Mouse (Mus musculus) inflammation-experienced regulatory T-cells, adult 6 months (primary cell): ENCODE data around the gene Cacna2d3. TPM values are rescaled to one million over a fixed set of nuclear protein-coding genes. Genes with fewer than 3 reads are reported as not detected.

Experiments
- ATAC-seq: one replicate; pipeline ENCODE4 v1.8.0; 2017
- polyA plus RNA-seq, 3 experiments: library from polyadenylated mRNA; unstranded; fragments of 100-300 nt; shearing (Covaris generic); gene quantifications; one replicate each; pipeline ENCODE4 v1.2.1; 2017

Gene Cacna2d3
- polyA plus RNA-seq = under 1 TPM in 1 of 3 experiments, not detected in 2; 0.27 TPM

DNA sequence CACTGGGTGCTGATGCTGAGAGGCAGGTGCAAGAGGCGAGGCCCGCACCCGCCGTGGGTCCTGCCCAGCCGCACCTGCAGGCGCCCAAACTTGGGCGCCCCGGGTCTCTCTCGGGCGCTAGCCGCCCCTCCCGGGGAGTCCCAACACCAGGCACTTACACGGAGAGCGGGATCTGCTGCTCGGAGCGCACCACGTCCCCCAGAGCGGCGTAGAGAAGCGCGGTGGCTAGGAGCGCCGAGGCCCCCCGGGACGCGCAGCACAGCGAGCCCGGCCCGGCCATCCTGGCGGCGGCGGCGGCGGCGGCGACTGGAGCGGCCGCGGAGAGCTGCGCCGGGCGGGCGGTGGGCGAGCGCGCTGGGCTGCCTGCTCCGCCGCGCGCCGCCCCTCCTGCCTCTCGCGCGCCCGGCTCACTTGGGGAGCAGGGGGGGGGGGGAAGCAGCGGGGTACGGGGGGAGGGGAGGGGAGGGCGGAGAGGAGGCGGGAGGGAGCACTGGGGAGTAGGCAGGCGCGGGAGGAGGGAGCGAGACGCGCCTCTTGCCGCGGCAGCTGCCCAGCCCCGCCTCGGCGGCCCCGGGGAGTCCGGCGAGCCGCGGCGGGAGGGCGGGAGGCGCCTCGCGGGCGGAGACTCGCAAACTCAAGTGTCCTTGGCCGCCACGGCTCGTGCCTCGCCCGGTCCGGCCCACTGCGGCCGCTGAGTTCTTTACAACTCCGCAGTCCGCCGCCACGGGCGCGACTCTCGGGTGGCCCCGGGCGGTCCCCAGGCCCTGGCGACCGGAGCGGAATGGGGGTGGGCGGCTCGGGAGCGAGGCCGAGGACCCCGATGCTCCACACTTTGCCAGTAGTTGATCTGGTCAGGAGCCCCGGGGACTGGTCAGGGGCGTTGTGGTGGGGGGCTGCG lies at the start of gene Cacna2d3:
Cacna2d3 (minus strand) TSS at position 377 of the 898 bp plus-strand sequence.
- ATAC-seq = no peak

DNA sequence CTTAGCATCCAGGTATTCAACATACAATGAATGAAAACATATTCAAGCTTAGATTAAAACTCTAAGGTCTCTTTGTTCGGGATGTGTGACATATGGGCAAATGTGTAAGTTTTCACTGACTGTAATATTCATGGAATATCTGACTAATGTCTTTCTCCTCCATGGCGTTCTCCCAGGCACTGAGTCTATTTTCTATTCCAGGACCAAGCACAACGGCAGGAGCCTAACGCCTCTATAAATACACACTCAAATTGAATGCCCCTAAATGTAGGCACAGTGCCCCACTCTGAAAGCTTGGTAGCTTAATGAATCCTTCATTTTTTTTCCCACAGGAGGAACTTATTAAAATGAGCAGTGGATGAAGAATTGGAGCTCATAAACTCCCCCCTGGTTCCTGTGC lies 47.8 kb upstream of the Cacna2d3 start:
- ATAC-seq = no peak

DNA sequence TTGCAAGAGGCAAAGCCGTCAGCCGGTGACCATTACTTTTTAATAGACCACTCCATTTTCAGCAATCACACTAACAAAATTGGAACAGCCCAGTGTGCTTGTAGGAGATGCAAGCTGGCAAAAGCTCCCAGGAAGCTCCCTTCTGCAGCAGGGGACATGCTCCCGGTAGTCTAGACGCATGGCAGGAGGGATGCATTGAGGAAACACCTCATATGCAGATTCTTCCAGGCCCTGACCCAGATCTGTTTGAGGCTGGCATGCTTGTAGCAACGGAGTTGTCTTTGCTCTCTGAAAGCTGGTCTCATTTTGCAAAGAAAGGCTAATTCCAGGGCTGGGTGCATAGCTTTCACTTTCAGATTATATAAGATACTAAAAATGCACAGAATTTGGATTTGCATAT lies 31.2 kb upstream of the Cacna2d3 start:
- ATAC-seq = no peak

DNA sequence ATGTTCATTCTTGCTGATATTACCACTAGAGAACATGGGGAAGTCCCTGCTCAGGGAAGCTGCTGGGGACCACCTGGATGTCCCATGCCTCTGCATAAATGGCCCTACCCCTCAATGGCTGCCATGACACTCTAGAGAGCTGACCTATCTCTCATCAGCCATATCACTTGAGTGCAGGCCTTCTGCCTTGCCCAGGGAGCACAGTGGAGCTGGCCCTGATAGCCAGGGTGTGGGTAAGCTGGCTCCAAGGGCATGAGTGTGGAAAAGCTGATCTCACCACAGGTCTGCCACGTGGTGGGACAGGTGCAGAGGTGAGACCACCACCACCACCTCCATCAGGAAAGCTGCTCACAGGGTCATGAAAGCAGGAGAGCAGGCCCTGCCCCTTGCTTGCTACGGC lies 17.1 kb upstream of the Cacna2d3 start:
- ATAC-seq = no peak

DNA sequence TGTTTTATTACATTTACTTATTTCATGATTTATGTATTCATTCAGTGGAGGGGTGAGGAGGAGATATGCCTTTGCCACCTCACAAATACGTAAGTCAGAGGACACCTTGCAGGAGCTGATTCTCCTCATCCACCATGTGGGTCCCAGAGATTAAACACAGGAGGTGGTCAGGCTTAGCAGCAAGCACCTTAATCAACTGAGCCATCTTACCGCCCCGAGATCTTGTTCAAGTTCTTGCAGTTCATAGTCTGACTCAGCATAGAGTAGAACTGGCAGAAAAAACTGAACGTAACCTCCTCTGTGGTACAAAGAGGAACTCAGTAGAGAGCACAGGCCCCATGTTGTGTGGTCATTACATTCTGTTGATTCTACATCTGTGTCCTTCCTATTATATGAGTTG lies 8.6 kb upstream of the Cacna2d3 start:
- ATAC-seq = no peak

DNA sequence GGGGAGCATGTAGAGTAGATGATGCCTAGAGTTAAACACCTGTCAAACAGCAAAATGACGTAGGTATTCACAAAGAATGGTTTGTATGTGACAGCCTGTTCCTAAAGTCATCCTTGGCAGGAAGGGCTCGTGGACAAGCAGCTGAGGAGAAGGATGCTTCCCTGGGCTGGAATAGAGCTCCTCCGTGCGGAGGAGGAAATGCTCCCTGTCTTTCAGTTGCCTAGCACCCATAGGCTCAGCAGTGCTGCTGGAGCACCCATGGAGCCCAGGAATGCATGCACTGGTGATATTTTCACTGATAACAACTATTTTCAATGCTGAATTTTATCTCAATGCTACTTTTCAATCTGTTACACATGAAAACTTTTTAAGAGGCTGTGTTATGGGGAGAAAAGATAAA lies 7.3 kb upstream of the Cacna2d3 start:
- no peak for ATAC-seq

DNA sequence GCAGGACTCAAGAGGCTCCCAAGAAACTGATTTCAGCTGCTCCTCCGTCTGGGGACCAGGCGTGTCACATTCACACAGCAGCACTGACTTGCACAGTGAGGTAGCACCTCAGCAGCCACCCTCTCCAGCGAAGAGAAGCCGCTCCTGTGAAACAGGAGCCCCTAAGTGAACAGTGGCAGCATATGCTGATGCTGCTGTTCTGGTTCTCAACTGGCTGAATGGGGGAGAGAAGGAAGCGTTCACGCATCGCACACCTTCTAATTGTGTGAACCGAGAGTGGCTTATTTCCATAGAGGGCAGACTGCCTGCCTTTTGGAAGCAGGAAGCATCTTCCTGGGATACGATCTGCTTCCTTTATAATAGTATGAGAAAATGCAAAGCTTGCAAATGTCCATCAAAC lies 5.9 kb upstream of the Cacna2d3 start:
- ATAC-seq = no peak

DNA sequence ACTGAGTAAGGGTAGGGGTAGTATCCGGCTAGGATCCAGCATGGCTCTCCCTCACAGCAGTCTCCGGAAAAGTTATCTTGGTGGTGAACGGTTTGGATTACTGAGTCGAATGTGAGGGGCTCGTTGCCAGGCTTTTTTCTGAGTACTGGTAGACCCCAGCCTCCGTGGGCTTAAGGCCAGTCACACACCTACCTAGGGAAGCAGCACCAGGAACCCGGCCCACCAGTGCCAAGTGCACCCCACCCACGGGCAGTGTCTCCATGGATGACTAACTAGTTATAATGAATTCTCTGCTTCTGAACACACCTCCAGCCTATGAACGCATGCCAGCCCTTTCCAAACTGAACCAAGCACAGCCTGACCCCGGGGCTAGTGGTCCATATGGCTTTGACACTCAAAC lies 1.6 kb upstream of the Cacna2d3 start:
- no peak for ATAC-seq

DNA sequence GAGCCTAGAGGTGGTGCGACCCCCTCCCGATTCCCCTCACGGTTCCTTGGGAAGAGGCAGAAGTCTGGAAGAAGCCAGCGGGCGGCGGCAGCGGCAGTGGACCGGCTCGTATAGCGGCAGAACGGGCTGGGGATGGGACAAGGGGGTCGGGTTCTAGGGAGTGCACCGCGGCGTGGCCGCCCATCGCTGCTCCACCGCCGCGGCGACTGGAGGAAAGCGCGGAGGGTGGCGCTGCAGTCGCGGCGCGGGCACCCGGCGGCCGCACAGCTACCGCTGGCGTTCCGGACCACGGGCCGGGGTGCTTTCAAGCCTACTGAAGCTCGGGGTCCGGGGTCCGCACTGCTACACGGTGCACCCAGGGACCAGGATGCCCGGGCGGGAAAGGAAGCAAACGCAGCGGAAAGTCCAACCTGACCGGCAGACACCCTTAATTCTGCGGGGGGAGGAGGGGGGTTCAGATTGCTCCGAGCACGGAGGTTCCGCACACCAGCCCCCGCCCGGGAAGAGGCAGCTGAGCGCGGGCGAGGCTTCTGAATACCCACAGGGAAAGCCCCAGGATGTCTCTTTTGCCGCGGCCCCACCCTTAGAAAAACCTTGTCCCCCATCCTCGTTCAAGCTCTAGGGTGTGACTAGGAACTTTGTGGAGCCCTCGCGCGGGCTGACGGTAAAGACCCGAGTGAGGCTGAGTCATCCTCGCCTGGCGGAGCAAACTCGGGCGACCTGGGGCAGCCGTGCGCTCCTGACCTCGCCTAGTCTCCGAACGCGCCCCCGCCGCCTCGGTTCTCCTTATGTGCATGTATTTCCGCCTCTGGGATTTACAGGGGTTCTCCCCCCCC lies 940 bp upstream of the Cacna2d3 start:
- ATAC-seq = no peak

DNA sequence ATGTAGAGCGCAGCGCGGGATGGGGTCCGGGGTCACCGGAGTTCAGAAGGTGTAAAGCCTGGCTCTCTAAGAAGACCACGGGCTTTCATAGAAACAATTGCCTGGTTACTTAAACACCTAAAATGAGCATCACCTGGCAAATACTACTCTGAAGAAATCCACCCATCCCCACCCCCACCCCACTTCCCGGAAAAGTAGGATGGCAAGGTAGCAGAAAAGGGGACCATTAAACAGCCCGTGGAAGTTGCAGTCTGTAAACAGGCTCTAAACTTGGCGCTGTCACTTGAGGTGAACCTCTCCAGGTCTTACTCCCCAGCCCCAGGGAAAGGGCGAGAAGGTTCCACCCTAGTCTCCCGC lies 555 bp downstream of the Cacna2d3 start:
- ATAC-seq = no peak

DNA sequence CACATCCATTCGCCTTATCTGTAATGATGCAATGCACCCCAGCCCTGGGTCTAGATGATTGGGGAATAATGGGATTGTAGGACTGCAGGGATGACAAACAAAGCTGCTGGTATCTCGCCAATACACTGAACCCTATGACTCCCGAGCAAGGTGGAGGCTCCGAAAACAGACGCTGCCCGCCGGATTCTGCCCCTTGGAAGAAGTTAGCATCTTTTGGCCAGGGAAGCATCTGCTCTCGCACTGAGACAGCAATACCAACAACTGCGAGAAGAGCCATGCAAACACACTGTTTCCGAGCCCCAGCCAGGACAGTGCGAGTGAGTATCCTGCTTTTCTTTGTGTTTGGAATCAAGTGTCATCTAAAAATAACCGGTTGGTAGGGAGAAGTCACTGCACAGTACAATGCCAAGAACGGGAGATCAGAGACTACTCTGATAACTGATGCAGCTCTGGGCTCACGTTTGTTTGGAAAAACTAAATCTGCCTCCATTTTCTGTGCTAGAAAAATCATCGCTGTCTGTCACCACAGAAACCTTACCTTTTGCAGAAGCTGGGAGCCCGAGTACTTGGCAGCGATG lies 1.2 kb downstream of the Cacna2d3 start:
- no peak for ATAC-seq

DNA sequence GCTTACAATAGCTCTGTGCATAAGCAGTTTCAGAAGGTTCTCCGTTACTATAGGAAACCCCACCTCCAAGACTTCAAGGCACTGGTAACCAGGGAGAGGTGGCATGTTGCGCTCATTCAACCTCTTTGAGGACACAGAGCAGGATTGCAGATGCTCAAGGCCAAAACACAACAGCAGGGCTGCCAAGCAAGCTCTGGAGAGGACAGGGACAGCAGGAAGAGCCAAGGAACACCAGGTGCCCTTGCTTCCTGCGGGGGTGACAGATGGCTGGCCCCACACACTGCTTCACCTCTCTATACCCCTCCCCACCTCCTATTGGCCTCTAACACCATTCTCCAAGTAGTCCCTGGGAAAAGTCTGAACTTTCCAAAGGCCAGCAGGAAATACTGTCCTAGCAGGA lies 9.0 kb downstream of the Cacna2d3 start:
- ATAC-seq = no peak

DNA sequence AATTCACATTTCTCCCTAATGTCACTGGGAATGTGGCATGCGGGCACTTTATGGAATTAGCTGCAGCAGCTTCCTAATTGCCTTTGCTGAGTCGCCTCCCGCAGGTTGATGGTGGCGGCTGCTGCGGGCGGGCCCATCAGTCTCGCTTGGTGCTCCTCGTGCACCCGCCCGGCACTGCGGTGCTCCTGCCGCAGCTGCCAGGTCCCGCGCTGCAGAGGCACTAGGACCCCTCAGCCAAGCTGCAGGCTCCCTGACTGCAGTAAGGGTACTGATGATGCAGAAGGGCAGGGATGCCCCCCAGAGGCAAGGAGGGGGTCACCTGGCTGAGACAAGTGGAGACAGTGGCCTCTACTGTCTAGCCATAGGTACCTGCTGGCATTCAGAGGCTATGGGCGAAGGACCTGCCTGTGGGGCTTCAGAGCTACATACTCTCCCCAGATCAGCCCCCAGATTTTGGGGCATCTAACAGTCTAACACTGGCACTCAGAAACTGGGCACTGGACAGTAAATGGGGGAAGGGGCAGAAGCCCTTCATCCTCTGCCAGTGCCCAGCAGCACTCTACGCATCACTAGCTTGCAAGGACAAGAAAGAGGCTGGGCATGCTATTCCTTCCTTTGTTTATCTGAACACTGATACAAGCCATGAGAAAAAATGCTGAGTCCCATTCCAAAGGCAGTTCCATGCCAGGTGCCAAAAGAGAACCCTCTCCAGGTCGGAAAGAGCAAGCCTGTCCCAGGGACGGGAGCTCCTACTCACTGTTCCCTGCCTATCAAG lies 13.9 kb downstream of the Cacna2d3 start:
- ATAC-seq = no peak

DNA sequence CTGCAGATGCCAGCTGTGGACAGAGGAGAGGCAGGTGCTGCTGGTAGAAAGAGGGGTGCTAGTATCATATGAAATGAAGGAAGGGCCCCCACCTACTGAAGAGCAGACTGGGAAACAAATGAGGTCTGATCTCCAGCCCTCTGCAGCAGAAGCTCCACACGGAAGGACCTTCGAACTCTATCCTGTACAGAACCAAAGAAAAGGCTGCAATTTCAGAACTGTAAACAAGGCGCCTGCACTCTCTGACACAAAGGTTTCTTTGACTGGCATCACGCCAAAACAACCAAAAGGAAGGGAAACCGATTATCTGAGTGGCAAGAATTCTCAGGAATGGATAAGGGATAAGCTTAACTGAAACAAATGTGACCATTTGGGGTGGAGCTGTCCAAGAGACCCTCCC lies 18.9 kb downstream of the Cacna2d3 start:
- ATAC-seq = no peak

DNA sequence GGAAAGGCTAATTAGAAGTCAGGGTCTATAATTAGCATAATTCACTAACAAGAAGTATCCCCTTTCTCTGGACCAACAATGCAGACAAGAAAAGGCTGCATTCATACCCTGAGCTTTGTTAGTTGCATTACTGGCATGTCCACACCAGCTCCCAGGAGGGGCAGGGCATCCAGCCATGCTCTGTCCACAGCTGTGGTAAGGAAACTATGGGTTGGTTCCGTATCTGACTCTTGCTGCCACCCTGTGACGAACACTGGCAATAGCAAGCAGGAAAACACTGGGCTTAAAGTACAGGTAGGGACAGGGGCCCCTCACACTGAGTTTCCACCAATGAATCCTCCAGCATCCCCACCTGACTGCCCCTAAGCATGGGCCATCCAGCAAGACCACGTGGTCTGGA lies 25.5 kb downstream of the Cacna2d3 start:
- no peak for ATAC-seq

DNA sequence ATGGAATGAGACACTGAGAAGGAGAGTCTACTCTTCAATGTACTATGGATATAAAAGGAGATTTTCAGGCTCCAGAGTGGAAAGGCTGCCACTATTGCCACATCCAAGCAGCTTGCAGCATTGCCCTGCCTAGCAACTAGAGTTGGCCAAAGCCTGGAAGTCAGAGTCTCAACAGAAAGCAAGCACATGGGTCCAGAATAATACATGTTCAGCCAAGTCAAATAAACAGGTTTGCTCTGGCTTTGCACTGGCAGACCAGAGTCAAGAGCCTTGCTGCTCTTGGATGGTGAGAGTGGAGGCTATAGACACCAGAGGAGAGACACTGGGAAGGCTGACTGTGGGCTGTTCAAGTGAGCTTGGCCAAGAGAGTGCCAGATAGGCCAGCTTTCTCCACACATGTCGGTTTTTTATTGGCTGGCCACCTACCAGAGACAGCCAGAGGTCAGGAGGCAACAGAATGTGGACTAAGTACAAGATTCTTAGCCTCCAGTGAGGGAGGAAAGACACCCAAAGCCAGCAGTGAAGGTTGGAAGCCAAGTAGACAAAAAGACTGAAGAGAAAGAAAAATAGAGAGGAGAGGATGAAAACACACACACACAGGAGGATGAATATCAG lies 49.1 kb downstream of the Cacna2d3 start:
- no peak for ATAC-seq

DNA sequence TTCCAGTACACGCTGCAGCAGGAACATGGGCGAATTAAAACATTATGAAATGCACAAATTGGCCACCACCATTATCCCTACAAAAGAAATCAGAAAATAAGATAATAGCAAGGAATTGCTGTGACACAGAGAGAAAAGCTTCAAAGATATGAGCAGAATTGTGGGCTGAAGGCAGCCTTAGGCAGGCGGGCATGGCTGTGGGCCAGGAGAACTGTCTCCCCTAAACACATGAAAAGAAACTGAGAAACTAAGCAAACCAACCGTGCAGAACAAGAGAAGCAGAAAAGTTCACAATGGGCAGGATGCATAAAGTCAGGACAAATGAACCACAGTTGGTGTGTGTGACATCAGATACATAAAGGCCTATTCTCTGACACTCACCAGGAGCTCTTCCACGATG lies 51.8 kb downstream of the Cacna2d3 start:
- no peak for ATAC-seq

DNA sequence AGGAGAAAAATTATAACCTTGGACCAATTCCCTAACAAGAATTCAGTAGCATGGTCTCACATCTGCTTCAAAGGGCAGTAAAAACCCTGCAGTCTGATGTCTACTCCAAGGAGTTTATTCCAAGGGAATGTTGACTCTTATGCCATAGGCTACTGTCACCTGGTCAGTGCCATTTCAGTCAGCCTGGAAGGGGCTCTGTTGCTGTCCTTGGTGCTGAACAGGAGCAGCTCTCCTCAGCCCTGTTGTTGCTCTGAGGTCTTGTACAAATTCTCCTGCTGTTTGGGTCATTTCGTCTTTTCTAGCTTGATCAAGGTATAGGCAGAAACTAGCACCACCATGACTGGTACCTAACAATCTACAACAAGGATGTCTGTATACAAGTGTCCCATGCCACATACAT lies 64.7 kb downstream of the Cacna2d3 start:
- no peak for ATAC-seq

DNA sequence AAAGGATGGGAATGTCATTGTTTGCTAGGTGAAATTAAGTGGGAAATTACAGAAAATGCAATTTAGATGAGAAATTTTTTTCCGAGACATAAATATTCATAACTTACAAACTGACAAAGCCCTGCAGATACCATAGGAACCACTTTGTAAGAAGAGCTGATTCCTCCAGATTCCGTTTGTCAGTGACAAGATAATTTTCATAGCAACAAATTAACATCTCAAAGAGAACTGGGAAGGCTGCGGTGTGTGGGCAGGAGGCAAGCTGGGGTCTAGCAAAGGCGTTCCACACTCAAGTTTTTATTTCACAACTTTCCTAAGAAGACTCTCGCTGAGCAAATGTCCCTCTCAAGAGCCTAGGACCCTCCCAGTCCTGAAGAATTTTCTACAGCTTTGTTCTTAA lies 71.1 kb downstream of the Cacna2d3 start:
- no peak for ATAC-seq

DNA sequence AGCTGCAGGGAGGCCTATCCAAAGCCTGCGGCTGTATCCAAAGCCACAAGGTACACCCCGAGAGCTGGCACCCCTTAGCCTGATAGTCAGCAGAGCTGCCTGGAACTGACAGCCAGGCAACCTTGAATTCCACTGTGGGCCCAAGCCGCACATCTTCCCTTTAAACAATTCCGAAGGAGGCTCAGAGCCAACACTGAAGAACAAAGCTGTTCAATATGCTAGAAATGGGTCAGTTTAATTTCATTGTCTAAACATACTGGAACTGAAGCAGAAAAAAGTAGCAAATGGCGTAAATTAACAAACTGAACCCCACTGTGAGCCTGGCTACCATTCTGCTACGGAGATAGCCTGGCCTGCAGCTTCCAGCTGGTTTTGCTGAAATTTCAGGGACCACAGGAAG lies 72.9 kb downstream of the Cacna2d3 start:
- ATAC-seq = no peak

DNA sequence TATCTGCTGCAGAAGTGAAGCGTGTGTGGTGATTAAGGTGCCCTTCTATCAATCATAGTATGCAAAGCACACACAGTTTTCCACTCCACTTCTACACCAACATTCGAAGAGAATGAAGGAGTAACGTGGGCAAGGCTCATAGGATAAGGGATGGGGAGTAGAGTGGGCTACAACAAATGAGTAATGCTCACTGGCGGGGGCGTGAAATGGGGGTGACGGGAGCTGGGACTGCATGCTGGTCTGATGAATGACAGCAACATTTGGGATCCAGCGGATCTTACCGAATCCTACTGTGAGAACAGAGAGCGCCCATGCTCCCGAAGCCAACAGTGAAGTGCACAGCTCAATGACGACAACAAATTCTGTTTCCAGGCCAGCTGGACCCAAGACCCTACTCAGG lies 76.2 kb downstream of the Cacna2d3 start:
- no peak for ATAC-seq

DNA sequence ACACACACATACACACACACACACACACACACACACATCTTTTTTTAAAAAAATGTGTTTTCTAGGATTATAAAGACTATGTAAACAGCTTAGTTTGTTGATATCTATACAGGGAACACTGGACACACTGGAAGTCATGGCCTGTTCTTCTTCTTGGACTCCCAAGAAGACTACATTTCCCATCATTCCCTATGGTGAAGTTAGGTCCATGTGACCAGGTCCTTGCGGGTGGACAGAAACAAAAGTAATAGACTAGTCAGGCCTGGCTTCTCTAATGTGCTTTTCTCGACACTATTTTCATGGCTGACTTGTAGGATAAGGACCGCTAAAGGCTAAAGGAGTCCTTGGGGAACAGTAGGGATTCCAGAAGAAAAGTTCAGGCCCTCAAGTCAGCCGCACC lies 78.4 kb downstream of the Cacna2d3 start:
- ATAC-seq = no peak
